9 mouse cellular contexts compared by ENCODE assay signal in the genomic region with DNA sequence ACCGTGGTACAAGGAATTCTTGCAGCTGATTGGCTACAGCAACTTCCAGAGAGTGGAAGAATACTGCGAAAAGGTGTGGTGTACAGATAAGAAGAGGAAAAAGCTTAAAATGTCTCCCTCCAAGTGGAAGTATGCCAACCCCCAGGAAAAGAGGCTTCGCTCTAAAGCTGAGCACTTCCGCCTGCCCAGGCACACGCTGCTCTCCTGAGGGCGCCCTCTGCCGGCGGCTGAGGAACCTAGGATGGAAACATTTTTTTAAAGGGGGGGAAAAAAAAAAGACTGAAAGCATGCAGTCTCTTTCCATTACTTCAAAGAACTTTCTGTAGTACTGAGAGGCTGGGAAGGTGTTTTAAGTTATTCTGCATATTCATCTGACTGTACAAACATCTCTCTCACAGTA.
DNase-seq lines count a peak whose midpoint lies in the region; ATAC-seq and TF ChIP-seq lines count a peak whose summit lies in the region.
"Had no signal": no experiment of that assay in that cellular context is flagged by ENCODE, and none has a peak within 500 bp of the region (broad histone marks: within the 10 kb centered on the region; RNA-seq: fewer than 3 reads in every experiment).

No protein-coding gene starts in this region.

- no peaks in the 10 kb centered on the region for H3K9me3 ChIP-seq in forebrain, postnatal 0 days (ENCODE audit: low read length)
- H3K9me3 ChIP-seq: heart, embryonic 15.5 days had no signal

- H3K27ac ChIP-seq in layer of hippocampus, adult 2 months = no peak overlapping the region
- H3K27ac ChIP-seq in forebrain, postnatal 0 days (ENCODE audit: low read depth, low read length) = no peak overlapping the region
- H3K27ac ChIP-seq in olfactory bulb, adult 2 months (ENCODE audit: insufficient read depth, low read depth, low read length) = no peak overlapping the region
- H3K27ac ChIP-seq in thymus, adult 2 months (ENCODE audit: control insufficient read depth, insufficient read depth, low read length) = no peak overlapping the region
- H3K27ac ChIP-seq: heart, embryonic 15.5 days had no signal

- peak; percentile 77 for TF ChIP-seq CTCF in layer of hippocampus, adult 2 months (conservative IDR thresholded peaks at IDR 0.05)
- peak; percentile 60 for TF ChIP-seq CTCF in forebrain, postnatal 0 days (IDR thresholded peaks at IDR 0.05; ENCODE audit: low read depth)
- peak; percentile 34; the same call in 1 of the 2 replicates for TF ChIP-seq CTCF in olfactory bulb, adult 2 months (IDR thresholded peaks at IDR 0.05; ENCODE audit: insufficient read depth, low read depth, low read length)
- TF ChIP-seq CTCF in thymus, adult 2 months (IDR thresholded peaks at IDR 0.05; ENCODE audit: borderline replicate concordance, control insufficient read depth, extremely low read depth, insufficient read depth, low read length, poor library complexity) = no peak

- no peaks in the 10 kb centered on the region for H3K27me3 ChIP-seq in forebrain, postnatal 0 days (ENCODE audit: insufficient read depth, low read length)
- H3K27me3 ChIP-seq in thymus, adult 2 months (ENCODE audit: control insufficient read depth, insufficient read depth, low read length) = no peaks in the 10 kb centered on the region
- H3K27me3 ChIP-seq: heart, embryonic 15.5 days had no signal

- peak; percentile 22 for DNase-seq in adrenal gland, postnatal 25 days
- DNase-seq in adrenal gland, adult 8-10 months = no peak
- peak in 1 of 2 experiments; percentile 16 for DNase-seq in layer of hippocampus, adult 2 months (ENCODE audit: low spot score in 2 of 2)
- DNase-seq in layer of hippocampus, adult 9-10 months (ENCODE audit: low spot score) = no peak
- DNase-seq in NIH3T3 (ENCODE audit: low read depth) = peak; percentile 45
- DNase-seq in forebrain, postnatal 0 days = peak; percentile 35
- no peak for DNase-seq in thymus, adult 2 months

- H3K9ac ChIP-seq in forebrain, postnatal 0 days = no peak overlapping the region
- H3K9ac ChIP-seq: heart, embryonic 15.5 days had no signal

- WGBS in forebrain, postnatal 0 days = 40% methylated on average over 8 of the region's 8 CpGs
- WGBS in olfactory bulb, adult 2 months = 47% methylated on average over 8 of the region's 8 CpGs
- 44% methylated on average over 8 of the region's 8 CpGs for WGBS in thymus, adult 2 months

- no peak overlapping the region for H3K4me2 ChIP-seq in forebrain, postnatal 0 days (ENCODE audit: low read depth)
- H3K4me2 ChIP-seq: heart, embryonic 15.5 days had no signal

- no peak for TF ChIP-seq POLR2A in olfactory bulb, adult 2 months (IDR thresholded peaks at IDR 0.05; ENCODE audit: insufficient read depth, low read depth, low read length)
- no peak for TF ChIP-seq POLR2A in thymus, adult 2 months (IDR thresholded peaks at IDR 0.05; ENCODE audit: control insufficient read depth, extremely low read depth, insufficient read depth, low read length, poor library complexity)

- no peak overlapping the region for H3K4me3 ChIP-seq in layer of hippocampus, adult 2 months
- H3K4me3 ChIP-seq in forebrain, postnatal 0 days (ENCODE audit: low read depth, low read length) = no peak overlapping the region
- H3K4me3 ChIP-seq in olfactory bulb, adult 2 months (ENCODE audit: insufficient read depth, low read depth, low read length) = no peak overlapping the region
- no peak overlapping the region for H3K4me3 ChIP-seq in thymus, adult 2 months (ENCODE audit: control insufficient read depth, insufficient read depth, low read length)
- H3K4me3 ChIP-seq: heart, embryonic 15.5 days had no signal

- ATAC-seq in forebrain, postnatal 0 days = 0 out of 2 replicates have a peak, but pooled peaks have one; percentile 27

- no peaks in the 10 kb centered on the region for H3K4me1 ChIP-seq in forebrain, postnatal 0 days (ENCODE audit: insufficient read depth)
- no peaks in the 10 kb centered on the region for H3K4me1 ChIP-seq in olfactory bulb, adult 2 months (ENCODE audit: control insufficient read depth, insufficient read depth, low read length)
- no peaks in the 10 kb centered on the region for H3K4me1 ChIP-seq in thymus, adult 2 months (replicated peaks; ENCODE audit: control insufficient read depth, insufficient read depth, low read length)
- H3K4me1 ChIP-seq: heart, embryonic 15.5 days had no signal

- H3K36me3 ChIP-seq in forebrain, postnatal 0 days (ENCODE audit: insufficient read depth) = no peaks in the 10 kb centered on the region
- no peaks in the 10 kb centered on the region for H3K36me3 ChIP-seq in thymus, adult 2 months (ENCODE audit: control insufficient read depth, insufficient read depth, low read length)
- H3K36me3 ChIP-seq: heart, embryonic 15.5 days had no signal

Comparison
In these comparisons a context has a peak if more than half of its experiments do, and no peak if none do; other contexts are left out.
1. DNase-seq: peak in adrenal gland, postnatal 25 days (single experiment), NIH3T3 (single experiment) and forebrain, postnatal 0 days (single experiment); none in adrenal gland, adult 8-10 months (single experiment), layer of hippocampus, adult 9-10 months (single experiment) and thymus, adult 2 months (single experiment).